Mouse (Mus musculus): ENCODE data around the gene Dnpep.

GRCm38 (mm10) chr1:75318736-75319135 is 946 bp upstream of the Dnpep start:
- no peak for TF ChIP-seq CTCF (IDR thresholded peaks at IDR 0.05; ENCODE audit: extremely low read depth, insufficient read length, insufficient replicate concordance, low read depth, low read length)
- TF ChIP-seq POLR2A (IDR thresholded peaks at IDR 0.05; ENCODE audit: low read depth, low read length) = no peak

Data from small intestine, adult 2 months (tissue).